Mouse (Mus musculus) spleen, postnatal 4 days (tissue): ENCODE measurements around the gene Lag3.

Experiments
- DNase-seq, 2 experiments: peaks; one replicate each; pipeline ENCODE4 v3.0.0; 2022; ENCODE audit warnings: low spot score in 2 of 2

The Lag3 gene

GRCm38 (mm10) chr6:124858561-124859318 lies 52.8 kb downstream of the Lag3 start:
- peak in 1 of 2 experiments; percentile 60 for DNase-seq

GRCm38 (mm10) chr6:124857840-124858530 lies 53.5 kb downstream of the Lag3 start:
- DNase-seq = no peak

GRCm38 (mm10) chr6:124856916-124857839 lies 54.3 kb downstream of the Lag3 start, which contains the start of gene P3h3:
P3h3 (minus strand) TSS chr6:124857752.
- DNase-seq = peak; percentile 69 to 84

- no peak for DNase-seq
These were observed 55.2 kb downstream of the Lag3 start for GRCm38 (mm10) chr6:124856321-124856720.

GRCm38 (mm10) chr6:124854647-124855046 lies 56.9 kb downstream of the Lag3 start:
- DNase-seq = no peak
